Mouse (Mus musculus) lung, postnatal 10 days (tissue): ENCODE results near the gene Gtpbp10.
A peak's percentile ranks its signal among the peaks of the same experiment; 100 is the strongest.

Experiments
- DNase-seq: peaks from one replicate; pipeline ENCODE4 v3.0.0; 2021

Gene Gtpbp10

DNA sequence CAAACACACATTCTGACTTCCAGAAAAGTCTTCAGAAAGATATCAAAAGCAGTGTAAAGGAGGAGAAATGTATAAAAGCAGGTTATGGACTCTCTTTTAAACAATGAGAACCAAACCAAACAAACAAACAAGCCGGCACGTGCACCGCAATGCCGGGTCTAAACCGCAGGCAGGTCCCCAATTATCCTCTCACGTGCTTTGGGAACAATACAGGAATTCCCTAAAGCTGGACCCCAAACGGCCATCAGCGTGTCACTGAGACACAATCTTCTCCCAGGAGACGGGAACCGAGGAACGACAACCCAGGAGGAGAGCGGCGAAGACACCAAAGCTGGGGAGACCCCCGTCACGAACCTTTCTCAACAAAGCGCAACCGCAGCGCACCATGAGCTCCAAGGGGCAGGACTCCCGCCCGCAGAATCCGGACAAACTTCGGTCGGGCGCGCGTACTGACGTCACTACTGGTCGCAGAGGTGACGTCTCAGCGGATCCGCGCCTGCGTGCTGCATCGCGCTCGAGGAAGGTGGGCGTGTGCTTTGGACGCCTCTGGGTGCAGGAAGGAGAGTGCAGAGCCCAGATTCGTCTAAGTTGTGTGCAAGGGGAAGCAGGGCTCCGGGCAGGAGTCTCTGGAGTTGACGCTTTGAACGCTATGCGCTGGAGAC lies at the start of gene Gtpbp10:
Gene Gtpbp10 (minus strand): TSS at position 460 of the 662 bp plus-strand sequence.
- DNase-seq, result peak; percentile 95

DNA sequence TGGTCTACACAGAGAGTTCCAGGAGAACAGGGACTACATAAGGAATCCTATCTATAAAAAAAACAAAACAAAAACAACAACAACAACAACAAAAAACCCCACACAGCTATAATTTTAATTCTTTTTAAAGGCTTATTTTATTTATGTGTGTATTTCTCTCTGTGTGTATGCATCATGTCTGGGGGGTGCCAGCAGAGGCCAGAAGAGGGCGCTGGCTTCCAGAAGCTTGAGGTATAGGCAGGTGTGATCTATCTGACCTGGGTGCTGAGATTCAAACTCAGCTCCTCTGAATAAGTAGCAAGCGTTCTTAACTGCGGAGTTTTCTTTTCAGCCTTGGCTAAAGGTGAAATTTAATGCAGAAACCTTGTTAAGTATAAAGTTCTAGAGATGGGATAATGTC lies 28.3 kb upstream of the Gtpbp10 start:
- no peak for DNase-seq

DNA sequence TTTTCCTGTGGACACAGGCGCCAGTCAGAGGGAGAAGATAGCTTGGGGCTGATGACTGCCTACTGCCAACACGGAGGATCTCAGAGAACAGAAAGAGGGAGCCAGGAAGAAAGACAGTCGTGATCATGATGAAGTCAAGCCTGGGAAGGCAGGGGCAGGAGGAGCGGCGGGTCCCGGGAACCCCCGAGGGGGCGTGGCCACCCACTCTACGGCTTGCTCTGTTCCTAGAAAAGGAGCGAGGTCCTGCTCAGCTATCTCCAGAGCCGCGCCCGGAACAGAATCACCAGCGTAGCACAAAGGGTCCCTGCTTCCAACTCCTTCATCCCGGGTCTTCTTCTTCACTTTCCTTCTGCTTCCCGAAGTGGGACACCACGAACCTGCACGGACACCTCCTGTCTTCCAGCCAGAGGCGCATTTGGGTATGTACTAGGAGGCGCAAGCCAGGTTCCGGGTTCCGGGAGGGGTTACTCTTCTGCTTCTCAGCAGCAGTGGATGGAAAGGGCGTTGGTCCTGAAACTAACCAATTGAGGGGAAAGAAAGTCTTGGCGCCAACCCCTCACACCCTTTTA lies 14.5 kb upstream of the Gtpbp10 start, which contains the start of gene Gm8773:
Gene Gm8773 (plus strand): TSS at position 51 of the 569 bp plus-strand sequence.
- DNase-seq, result peak; percentile 17

DNA sequence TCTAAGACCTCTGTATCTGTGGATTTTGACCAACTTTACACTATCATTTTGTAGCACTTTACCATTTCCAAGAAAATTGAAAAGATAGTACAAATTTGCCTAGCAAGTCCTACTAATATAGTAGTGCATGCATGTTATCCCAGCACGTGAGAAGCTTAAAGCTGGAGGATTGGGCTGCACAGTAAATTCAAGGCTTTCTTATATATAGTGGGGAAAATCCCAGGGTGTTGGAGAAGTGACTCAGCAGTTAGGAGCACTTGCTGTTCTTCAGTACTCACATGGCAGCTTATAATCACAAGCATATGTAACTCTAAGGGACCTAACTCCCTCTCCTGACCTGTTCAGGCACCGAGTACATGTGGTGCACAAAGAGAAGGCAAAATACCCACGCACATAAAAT lies 3.1 kb upstream of the Gtpbp10 start:
- no peak for DNase-seq

DNA sequence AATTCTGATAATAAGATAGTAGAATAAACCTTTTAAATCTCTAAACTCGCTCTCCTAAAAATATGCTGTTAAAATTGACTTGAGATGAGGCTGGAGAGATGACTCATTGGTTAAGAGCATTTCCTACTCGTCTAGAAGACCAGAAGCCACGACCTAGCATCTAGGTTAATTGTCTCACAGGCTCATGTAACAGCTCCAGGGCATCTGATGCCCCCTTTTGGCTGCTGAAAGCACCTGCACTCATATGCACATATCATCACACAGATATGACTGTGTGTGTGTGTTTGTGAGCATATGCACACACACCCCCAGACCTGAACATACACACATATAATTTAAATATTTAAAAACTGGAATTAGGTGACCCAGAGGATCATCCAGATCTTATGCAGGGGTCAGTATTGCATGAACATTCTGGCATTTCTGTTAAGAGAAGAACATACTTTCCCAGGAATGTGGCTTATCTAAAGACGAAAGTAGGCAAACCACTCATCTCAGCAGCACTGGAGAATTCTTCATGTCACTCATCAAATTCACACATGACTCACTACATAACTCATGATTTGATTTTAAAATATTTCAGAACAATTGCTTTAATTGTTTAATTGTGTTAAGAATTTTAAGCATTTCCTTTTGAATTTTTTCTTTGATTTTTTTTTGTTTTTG lies 1.8 kb upstream of the Gtpbp10 start:
- no peak for DNase-seq

DNA sequence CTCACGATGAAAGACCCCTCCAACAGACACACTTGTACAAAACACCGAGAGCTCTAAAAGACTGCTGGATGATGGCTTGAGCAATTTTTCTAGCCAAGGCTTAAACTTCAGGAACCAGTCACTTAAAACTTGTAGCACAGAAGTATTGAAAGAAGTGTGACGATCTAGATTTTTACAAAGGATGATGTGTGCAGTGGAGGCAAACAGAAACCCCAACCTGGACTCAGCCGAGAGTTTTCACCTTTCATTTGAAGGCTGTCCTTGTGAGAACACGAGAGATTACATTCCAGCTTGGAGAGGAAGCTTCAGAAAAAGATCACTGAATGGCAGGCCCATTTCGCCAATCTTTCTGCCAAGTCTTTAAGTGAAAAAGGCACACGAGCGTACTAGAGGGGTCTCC lies 460 bp upstream of the Gtpbp10 start:
- DNase-seq, result no peak

DNA sequence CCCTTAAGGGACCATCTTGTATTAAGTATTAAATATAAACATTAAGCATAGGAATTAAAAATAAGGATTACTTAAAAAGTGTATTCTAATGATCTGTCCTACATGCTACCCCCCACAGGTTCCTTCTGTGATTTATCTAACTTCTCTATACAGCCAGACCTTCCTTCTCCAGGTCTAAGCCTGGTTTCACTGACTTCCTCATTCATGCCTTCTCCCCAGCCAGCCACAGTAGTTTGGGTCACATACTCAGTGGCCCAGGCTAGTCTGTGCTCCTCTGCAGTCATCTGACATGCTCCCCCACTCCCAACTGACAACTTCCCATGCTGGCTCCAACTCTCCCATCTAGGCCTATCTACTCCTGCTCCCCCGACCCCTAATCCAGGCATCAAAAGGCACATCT lies 8.2 kb downstream of the Gtpbp10 start:
- no peak for DNase-seq

DNA sequence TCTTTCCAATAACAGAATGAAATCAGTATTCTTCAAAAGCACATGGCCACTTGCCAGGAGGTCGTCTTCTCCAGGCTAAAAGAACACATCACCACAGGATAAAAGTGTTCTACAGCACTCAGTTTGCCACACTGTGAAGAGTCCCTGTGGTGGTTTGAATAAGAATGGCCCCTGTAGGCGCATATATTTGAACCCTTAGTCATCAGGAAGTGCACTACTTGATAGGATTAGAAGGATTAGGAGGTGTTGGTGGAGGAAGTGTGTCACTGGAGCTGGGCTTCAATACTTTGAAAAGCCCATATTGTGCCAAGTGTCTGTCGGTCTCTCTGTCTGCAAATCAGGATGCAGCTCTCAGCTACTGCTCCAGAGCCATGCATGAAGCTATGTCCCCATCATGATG lies 19.0 kb downstream of the Gtpbp10 start:
- no peak for DNase-seq

DNA sequence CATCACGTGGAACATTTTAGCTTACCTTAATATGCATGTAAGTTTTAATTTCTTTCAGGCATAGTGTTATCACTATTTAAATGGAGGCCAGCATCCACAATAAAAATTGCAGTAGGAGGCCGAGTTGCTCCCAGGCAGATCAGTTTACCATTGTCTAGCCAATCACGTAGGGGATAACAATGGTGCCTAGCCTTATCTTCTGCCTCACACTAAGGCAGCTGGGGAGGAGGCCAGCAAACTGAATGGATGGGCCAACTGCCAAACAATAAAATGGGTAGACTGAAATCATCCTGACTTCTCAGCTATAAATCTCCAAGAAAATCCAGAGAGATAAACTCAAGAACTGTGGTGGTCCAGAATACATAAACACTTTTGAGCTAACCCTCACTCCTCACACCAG lies 19.6 kb downstream of the Gtpbp10 start:
- no peak for DNase-seq

DNA sequence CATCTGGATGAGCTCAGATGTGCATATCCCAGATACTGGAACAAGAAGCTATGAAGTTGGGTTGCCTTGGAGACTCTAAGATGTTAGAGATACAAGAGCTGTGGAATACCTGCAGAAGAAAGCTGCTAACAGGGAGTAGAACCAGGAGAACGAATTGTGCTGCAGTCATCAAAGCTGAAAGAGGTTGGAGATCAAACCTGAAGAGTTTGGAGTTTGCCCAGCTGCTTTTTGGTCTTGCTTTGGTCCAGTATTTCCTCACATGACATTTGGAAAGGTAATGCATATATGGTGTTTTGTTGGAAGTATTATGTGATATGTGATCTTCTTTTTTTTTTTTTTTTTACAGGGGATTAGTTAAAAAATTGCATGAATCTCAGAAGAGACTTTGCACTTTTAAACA lies 23.2 kb downstream of the Gtpbp10 start:
- no peak for DNase-seq

DNA sequence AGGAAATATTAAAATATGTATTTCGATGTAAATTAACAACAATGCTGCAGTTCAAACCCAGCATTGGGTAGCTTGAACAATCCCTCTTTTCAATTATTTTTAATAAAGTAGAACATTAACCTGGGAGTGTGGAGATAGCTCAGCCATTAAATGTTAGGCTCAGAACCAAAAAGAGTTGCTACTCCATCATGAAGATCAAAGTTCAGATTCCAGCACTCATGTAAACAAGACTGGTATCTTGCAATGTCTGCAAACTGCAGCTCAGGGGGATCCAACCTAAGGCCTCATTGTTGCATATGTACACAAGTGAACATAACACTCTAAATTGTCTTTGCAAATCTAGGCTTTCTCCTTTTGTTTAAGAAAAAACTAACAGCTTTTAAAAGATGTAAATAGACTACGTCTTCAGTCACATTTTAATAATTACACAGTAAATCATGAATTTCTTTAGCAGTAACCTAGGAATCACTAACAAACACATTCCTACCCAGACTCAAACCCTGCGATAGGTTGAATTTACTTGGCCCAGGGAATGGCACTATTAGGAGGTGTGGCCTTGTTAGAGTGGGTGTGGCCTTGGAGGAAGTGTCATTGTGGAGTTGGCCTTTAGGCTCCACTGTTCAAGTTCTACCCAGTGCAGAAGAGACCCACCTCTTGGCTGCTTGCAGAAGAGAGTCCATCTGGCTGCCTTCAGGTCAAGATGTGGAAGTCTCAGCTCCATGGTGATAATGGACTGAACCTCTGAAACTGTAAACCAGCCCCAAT lies 25.5 kb downstream of the Gtpbp10 start:
- no peak for DNase-seq

DNA sequence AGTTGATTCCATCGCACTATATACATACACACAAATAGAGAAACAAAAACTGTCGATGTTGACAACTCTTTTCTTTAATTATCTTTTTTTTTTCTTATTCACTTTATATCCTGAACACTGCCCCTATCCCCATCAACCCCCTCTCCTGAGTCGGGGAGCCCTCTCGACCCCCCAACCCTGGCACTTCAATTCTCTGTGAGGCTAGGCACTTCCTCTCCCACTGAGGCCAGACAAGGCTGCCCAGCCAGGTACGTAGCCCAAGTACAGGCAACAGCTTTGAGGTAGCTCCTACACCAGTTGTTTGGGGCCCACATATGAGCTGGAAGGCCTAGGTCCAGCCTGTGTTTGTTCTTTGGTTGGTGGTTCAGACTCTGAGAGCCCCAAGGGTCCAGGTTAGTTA lies 43.9 kb downstream of the Gtpbp10 start:
- DNase-seq, result no peak

DNA sequence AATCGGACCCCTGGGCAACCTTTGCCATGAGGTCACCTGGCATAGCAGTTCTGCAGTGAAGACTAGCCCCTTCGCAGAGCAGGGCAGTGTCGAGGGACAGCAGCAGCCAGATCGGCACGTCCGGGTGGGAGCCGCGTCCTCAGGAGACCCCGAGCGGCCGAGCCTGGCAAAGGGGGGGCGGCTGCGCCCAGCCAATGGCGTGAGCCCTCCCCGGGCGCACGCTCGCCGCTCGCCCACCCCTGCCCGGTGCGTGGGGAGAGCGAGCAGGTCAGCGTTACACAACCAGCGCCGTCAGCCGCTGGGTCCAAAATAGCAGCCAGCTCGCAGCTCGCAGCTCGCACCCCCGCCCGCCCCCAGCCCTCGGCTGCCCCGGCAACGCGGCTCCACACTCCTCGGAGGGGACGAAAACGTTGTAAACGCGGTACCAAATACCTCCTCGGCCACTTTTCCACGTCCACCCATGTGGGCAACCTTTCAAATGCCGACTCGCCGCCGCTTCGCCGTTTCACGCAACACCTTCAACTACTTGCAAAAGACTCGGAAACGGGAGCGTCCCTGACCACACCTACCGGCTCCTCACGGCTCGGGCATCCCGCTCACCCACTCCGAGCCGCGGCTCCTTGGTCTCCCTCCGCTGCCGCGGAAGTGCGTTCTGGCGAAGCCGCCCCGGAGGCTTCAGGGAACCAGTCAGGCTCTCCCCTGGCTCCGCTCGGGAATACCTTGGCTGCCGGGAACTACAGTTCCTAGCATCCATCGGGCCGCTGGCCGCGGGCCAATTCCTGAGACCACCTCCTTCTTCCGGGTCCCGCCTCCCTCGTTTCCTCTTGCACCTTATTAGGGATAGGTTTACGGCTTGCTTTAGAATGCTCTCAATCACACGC lies 44.9 kb downstream of the Gtpbp10 start, which contains the start of gene Cldn12:
Gene Cldn12 (minus strand): TSS at position 763 of the 881 bp plus-strand sequence.
- peak; percentile 98 for DNase-seq

DNA sequence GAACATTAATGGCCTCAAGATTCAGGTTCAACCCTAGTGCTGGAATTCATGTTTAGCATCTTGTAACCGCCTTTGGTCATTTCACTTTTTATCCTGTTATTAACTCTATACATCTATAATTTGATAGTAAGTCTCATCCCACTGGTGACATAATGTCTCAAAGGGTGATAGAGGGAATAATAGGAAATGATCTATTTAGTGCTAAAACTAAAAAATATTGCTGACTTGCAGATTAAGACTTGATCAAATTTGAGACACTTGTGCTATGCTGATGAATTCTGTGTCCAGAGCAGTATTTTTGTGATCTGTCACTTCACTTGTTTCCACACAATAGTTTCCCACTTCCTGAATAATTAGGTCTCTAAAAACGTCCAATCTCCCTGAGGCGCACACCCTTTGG lies 47.9 kb downstream of the Gtpbp10 start:
- no peak for DNase-seq

DNA sequence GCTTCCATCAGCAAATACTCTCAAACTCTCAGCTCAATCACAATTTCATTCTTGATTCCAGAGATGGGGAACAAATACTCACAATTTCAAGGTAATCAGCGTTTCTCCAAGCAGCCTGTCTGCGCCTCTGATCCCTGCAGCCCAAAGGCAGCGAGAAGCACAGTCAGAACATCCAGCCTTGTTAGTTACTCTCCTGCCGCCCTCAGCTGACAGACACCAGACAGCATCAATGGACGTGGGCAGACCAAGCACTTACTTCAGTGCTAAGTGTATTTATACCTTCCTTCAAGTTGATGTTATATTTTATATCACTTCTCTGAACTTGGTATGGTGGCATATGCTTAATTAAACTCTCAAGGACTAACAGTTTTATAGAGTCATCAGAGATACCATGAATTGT lies 48.3 kb downstream of the Gtpbp10 start:
- no peak for DNase-seq

DNA sequence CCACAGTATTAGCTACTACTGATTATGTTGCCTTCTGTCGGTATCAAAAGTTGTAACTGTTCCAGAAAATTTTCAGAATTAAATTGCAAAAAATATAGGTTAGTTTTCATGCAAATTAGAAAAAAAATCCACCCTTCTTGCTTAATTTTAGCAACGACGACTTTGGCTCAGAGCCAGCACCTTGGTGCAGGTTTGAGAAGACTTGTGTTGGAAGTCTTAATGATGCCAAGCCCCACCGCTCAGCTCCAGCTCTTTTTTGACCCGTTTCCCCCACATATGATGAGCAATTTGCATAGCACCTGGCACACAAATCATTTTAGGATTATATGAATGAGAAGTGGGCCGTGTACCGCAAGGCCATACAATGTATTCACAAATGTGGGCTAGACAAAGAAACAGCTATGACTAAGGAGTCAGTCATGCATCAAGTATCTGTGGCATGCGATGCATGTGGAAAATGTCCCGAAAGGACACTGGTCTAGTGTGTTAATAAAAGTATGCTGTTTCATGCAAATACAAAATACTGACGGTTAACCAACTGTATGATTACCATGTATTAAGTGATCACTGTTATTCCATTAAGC lies 48.9 kb downstream of the Gtpbp10 start:
- DNase-seq, result no peak

DNA sequence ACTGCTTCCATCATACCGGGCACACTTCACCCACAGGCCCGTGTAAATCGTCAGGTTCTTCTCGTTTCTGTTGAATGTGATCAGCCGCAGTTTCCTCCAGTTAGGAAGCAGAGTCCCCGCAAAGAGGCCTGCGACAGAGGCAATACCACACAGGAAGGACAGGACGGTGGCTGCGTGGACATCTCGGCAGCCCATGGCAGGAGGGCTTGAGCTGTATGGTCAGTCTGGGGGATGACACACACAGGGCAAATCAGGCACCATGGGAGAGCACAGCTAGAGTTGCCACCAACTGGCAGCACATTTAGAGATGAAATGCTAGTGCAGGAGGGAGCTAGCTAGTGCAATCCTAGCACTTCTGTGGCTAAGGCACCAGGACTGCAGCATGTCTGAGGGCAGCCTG lies 51.1 kb downstream of the Gtpbp10 start:
- DNase-seq, result no peak

DNA sequence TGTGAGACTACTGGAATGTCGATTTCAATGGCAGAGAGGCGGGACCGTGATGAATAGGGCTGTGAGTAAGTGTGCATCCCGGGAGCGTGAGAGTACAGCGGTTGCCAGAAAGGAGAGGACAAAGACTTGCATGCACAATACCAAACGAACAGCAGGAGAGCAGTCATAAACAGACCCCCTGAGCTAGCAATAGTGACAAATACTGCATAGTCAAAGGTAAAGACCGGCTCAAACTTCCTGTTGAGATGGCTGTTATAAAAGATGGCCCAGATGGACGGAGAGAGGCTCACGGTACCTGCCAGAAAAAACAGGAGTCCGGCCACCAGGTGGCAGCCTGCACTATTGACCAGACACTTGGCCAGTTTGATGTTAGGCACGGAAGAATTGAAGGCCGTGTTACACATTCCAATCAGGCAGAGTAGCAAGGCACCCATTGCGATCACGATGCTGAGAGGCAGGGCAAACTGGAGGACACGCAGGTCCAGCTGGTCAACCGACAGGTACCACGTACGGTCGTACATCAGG lies 51.6 kb downstream of the Gtpbp10 start:
- DNase-seq, result peak; percentile 68

DNA sequence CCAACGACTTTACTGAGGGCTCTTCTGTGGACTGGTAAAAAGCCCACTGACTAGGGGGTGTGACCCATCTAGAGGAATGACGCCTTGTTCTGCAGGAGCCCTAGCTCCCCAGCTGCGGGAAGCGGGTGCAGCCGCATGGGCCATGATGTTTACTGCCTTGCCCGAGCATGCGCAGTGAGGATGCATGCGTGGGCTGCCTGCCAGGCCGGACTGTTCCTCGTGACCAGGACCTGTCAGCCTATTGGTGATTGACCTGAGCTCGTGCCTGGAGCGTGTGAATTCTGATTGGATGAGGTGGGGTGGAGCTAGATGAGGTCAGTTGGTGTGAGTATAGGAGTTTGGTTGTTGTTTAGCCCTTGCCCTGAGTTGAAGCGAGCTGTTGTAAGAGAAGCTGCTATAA lies 54.9 kb downstream of the Gtpbp10 start:
- DNase-seq, result no peak

DNA sequence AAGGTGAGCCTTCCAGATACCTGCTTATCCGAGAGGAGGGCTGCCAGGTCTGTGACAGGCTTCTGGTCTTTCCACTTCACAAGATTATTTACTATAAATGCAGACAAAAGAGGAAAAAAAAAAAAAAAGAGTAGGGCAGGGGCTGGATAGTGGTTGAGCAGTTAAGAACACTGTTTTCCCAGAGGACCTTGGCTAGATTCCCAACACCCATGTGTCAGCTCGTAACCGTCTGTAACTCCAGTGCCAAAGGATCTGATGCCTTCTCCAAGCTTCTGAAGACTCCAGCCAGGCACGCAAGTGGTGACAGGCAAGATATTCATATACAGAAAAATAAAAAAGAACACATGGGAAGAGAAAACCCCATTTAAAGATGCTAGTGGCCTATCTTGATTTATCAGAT lies 56.0 kb downstream of the Gtpbp10 start:
- DNase-seq, result no peak

DNA sequence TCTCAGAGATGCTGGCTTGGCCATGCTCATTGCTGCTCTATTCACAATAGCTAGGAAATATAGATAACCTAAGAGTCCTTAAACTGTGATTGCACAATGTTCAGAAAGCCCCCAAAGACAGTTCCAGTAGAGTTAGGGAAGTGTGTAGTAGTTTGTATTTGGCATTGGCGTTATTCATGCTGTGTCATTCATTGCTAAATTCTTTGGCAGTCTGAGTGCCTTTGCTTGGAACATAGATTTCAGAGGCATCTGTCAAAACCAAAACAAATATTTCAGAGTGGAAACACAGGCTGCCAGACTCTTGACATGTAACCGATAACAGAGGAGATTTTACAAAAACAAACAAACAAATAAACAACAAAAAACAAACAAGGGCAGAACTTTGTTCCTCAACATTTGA lies 57.8 kb downstream of the Gtpbp10 start:
- DNase-seq, result no peak

DNA sequence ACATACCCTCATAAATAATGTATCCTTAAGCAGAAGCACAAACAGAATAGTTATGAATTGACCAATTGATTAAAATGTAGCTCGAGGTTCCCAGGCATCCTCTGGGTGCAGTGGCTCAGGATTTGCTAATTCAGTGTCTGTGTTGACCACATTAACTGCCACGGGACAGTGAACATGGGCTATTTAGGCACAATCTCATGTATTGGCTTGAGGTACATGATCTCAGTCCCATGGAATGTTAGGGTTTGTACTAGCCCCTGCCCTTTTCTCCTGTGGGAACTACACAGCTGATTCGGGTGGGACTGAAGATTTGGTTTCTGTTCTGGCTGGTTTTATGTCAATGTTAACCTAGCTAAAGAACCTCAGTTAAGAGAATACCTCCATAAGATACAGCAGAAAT lies 62.9 kb downstream of the Gtpbp10 start:
- no peak for DNase-seq
